Mouse (Mus musculus): ENCODE results near the gene Plau. TPM values are rescaled to one million over a fixed set of nuclear protein-coding genes. Genes with fewer than 3 reads are reported as not detected.

The Plau gene
- polyA plus RNA-seq, 1 experiment from 2014 or later = 1.0 TPM

DNA sequence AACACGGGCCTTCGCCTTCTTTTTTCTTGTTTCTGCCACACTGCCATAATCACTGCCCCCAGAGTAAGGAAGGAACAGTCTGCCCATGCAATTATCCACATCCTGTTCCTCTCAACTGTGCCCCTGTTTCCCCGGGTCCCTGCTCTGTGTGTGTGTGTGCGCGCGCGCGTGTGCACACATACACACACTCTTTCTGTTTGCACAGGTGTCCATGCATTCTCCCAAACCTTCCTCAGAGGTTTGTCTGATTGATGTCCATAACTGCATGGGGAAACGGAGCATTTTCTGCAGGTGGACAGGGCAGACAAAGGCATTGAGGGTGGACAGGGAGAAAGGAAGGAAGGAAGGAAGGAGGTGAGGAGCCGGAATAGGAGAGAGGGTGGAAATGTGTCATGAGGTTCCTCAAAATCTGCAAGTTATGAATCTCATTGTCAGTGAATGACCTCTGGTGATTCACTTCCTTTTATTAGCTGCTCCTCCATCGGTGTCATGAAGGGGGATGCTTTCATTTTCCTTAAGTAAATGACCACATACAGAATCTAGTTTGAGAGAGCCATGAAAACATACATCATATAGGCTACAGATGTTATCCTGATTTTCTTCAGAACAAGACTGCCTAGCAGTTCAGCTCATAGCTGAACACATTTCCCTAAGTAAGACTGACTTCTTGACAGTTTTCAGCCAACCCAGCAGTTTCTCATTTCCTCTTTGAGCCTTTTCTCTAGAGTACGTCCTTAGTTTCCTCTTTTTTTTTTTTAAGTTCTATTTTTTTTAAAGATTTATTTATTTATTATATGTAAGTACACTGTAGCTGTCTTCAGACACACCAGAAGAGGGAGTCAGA lies 6.7 kb upstream of the Plau start:
- H3K27me3 ChIP-seq (replicated peaks; ENCODE audit: insufficient read depth, low read length) = no peaks in the 10 kb centered on the region
- peak; percentile 19; the same call in 1 of the 2 replicates for ATAC-seq
- H3K27ac ChIP-seq (ENCODE audit: low read length) = no peak overlapping the region
- H3K36me3 ChIP-seq (ENCODE audit: insufficient read depth, low read length) = no peaks in the 10 kb centered on the region
- H3K4me3 ChIP-seq (ENCODE audit: low read depth, low read length) = no peak overlapping the region
- peak; percentile 11; the same call in 1 of the 2 replicates for TF ChIP-seq EP300 (IDR thresholded peaks at IDR 0.05)
- TF ChIP-seq CTCF (IDR thresholded peaks at IDR 0.05) = no peak
- DNase-seq (ENCODE audit: low spot score) = peak; percentile 35
- no peak overlapping the region for H3K9ac ChIP-seq (replicated peaks; ENCODE audit: low read depth)
- H3K4me1 ChIP-seq (ENCODE audit: insufficient read depth, low read depth, low read length) = no peaks in the 10 kb centered on the region
- no peaks in the 10 kb centered on the region for H3K9me3 ChIP-seq (ENCODE audit: low read length)
- H3K4me2 ChIP-seq (replicated peaks; ENCODE audit: low read depth, low read length) = no peak overlapping the region; the same call in 1 of the 2 replicates
- 44% methylated on average over 12 of the region's 12 CpGs for WGBS

DNA sequence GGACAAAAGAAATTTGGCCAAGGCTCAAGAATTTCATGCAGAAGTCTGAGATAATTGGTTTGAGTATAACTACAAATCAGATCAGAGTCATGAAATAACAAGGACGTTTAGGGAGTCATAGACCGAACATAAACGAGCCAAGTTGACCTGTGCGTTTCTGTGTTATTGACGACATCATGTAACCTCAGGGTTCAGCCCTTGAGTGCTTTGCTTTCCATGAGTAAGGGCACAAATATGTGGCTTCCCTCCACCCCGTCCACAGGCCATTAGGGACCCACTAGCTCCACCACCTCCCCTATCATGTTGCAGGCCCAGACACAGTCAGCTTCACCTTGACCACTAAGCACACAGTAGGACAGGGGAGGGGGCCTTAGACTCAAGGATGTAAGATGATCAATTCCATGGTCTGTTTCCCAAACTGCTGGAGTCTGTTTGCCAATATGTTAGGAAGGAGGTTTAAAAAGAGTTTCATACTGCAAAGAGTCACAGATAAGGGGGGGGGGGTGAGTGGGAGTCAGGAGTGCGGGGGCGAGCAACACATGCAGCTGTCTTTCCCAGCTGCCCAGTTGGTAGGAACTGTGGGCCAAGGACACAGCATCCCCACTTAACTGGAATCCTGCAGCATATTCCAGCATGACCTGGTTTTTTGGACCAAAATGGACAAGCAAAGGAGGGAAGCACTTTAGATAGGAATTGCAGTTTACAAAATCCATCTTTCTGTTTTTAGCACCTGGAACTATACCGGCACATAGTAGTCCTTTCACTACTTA lies 5.1 kb upstream of the Plau start:
- Histone ChIP-seq H3K27ac (ENCODE audit: low read length) (no peak overlapping the region), H3K4me2 (replicated peaks; ENCODE audit: low read depth, low read length) (no peak overlapping the region), H3K36me3 (ENCODE audit: insufficient read depth, low read length) (no peaks in the 10 kb centered on the region), H3K9me3 (ENCODE audit: low read length) (no peaks in the 10 kb centered on the region), H3K27me3 (replicated peaks; ENCODE audit: insufficient read depth, low read length) (no peaks in the 10 kb centered on the region), H3K9ac (replicated peaks; ENCODE audit: low read depth) (no peak overlapping the region), H3K4me3 (ENCODE audit: low read depth, low read length) (no peak overlapping the region), H3K4me1 (ENCODE audit: insufficient read depth, low read depth, low read length) (peaks cover 3% of the 10 kb centered on the region; the same call in 1 of the 2 replicates)
- TF ChIP-seq CTCF (IDR thresholded peaks at IDR 0.05) (no peak), EP300 (IDR thresholded peaks at IDR 0.05) (no peak)
- 45% methylated on average over 9 of the region's 9 CpGs for WGBS
- DNase-seq (ENCODE audit: low spot score) = peak; percentile 15
- ATAC-seq = 0 out of 2 replicates have a peak, but pooled peaks have one; percentile 16

- TF ChIP-seq CTCF (IDR thresholded peaks at IDR 0.05) = no peak
- no peak for TF ChIP-seq EP300 (IDR thresholded peaks at IDR 0.05)
- H3K36me3 ChIP-seq (ENCODE audit: insufficient read depth, low read length) = no peaks in the 10 kb centered on the region
- no peak overlapping the region for H3K4me2 ChIP-seq (replicated peaks; ENCODE audit: low read depth, low read length)
- H3K27ac ChIP-seq (ENCODE audit: low read length) = no peak overlapping the region
- H3K9ac ChIP-seq (replicated peaks; ENCODE audit: low read depth) = no peak overlapping the region
- H3K9me3 ChIP-seq (ENCODE audit: low read length) = no peaks in the 10 kb centered on the region
- H3K27me3 ChIP-seq (replicated peaks; ENCODE audit: insufficient read depth, low read length) = no peaks in the 10 kb centered on the region
- peaks cover 8% of the 10 kb centered on the region; the same call in 1 of the 2 replicates for H3K4me1 ChIP-seq (ENCODE audit: insufficient read depth, low read depth, low read length)
- 67% methylated on average over 1 of the region's 1 CpGs for WGBS
- no peak for ATAC-seq
- DNase-seq (ENCODE audit: low spot score) = no peak
- H3K4me3 ChIP-seq (ENCODE audit: low read depth, low read length) = no peak overlapping the region
Observed at GRCm38 (mm10) chr14:20831915-20832314, 4.5 kb upstream of the Plau start.

DNA sequence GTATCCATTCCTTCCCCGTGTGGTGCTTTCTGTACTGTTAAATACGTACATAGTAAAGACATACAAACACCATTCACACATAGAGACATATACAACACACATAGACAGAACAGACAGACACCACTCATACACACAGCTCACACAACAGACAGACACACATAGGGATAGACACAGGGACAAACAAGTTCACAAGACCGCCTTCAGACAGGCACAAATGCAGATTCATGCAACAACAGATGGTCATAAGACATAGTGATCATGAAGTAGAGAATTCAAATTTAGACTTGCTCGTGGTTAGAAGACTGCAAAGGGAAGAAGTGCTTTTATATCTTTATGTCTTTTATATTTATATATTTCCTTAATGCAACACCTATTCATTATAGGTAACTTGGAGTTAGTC lies 2.9 kb upstream of the Plau start:
- TF ChIP-seq CTCF (IDR thresholded peaks at IDR 0.05) = no peak
- TF ChIP-seq EP300 (IDR thresholded peaks at IDR 0.05) = no peak
- H3K9me3 ChIP-seq (ENCODE audit: low read length) = no peaks in the 10 kb centered on the region
- no peaks in the 10 kb centered on the region for H3K27me3 ChIP-seq (replicated peaks; ENCODE audit: insufficient read depth, low read length)
- 82% methylated on average over 4 of the region's 4 CpGs for WGBS
- H3K36me3 ChIP-seq (ENCODE audit: insufficient read depth, low read length) = no peaks in the 10 kb centered on the region
- H3K27ac ChIP-seq (ENCODE audit: low read length) = no peak overlapping the region
- peaks cover 9% of the 10 kb centered on the region; the same call in 1 of the 2 replicates for H3K4me1 ChIP-seq (ENCODE audit: insufficient read depth, low read depth, low read length)
- no peak overlapping the region for H3K4me2 ChIP-seq (replicated peaks; ENCODE audit: low read depth, low read length)
- DNase-seq (ENCODE audit: low spot score) (no peak), ATAC-seq (no peak)
- no peak overlapping the region for H3K9ac ChIP-seq (replicated peaks; ENCODE audit: low read depth)
- no peak overlapping the region for H3K4me3 ChIP-seq (ENCODE audit: low read depth, low read length)

DNA sequence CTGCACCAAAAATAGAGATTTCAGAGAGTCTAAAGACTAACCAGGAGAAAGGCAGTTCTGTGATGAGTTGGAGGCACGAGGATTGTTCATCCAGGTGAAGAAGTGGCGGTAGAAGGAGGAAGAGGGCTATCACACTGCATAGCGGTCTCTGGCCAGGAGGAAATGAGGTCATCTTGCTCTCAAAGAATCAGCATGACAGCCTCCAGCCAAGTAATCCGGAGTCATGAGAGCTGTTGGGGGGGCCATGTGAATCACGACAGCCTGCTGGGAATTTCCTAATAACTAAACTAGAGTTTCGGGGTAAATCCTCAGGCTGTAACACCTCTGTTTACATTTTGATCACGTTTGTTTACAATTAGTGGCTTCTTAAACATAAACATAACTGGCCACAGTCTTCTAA lies 2.3 kb upstream of the Plau start:
- ATAC-seq (peak; percentile 48), DNase-seq (ENCODE audit: low spot score) (peak; percentile 58)
- no peaks in the 10 kb centered on the region for H3K9me3 ChIP-seq (ENCODE audit: low read length)
- H3K4me2 ChIP-seq (replicated peaks; ENCODE audit: low read depth, low read length) = no peak overlapping the region
- WGBS = 23% methylated on average over 7 of the region's 7 CpGs
- TF ChIP-seq EP300 (IDR thresholded peaks at IDR 0.05) = no peak
- no peak for TF ChIP-seq CTCF (IDR thresholded peaks at IDR 0.05)
- H3K27me3 ChIP-seq (replicated peaks; ENCODE audit: insufficient read depth, low read length) = no peaks in the 10 kb centered on the region
- H3K4me3 ChIP-seq (ENCODE audit: low read depth, low read length) = no peak overlapping the region
- no peak overlapping the region for H3K9ac ChIP-seq (replicated peaks; ENCODE audit: low read depth)
- H3K27ac ChIP-seq (ENCODE audit: low read length) = no peak overlapping the region
- no peaks in the 10 kb centered on the region for H3K36me3 ChIP-seq (ENCODE audit: insufficient read depth, low read length)
- H3K4me1 ChIP-seq (ENCODE audit: insufficient read depth, low read depth, low read length) = peaks cover 9% of the 10 kb centered on the region; the same call in 1 of the 2 replicates

DNA sequence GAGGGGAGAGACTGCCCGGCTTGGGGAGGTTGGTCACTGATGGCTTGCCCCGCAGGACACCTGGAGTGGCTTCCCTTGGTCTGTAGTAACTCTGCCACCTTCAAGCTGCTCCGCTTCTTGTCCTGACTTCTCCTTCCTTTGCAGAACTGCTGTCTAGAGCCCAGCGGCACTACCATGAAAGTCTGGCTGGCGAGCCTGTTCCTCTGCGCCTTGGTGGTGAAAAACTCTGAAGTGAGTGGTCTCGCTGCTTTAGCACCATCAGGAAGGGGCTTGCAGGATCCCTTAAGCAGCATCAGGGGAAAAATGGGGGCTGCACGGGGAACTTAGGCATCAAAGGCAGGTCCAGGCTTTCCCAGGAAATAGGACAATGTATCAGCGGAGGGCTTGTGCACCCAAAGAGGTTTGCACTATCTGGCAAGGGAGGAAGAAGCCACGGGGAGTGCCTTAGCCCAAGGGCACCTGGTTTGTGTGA lies 481 bp downstream of the Plau start:
- Histone ChIP-seq H3K27me3 (replicated peaks; ENCODE audit: insufficient read depth, low read length) (no peaks in the 10 kb centered on the region), H3K9ac (replicated peaks; ENCODE audit: low read depth) (peak overlapping the region; percentile 23; the same call in 1 of the 2 replicates), H3K27ac (ENCODE audit: low read length) (no peak overlapping the region), H3K4me3 (ENCODE audit: low read depth, low read length) (peak overlapping the region; percentile 34), H3K4me2 (replicated peaks; ENCODE audit: low read depth, low read length) (peak overlapping the region; percentile 73), H3K9me3 (ENCODE audit: low read length) (no peaks in the 10 kb centered on the region), H3K4me1 (ENCODE audit: insufficient read depth, low read depth, low read length) (peaks cover 9% of the 10 kb centered on the region; the same call in 1 of the 2 replicates), H3K36me3 (ENCODE audit: insufficient read depth, low read length) (no peaks in the 10 kb centered on the region)
- TF ChIP-seq CTCF (IDR thresholded peaks at IDR 0.05) (no peak), EP300 (IDR thresholded peaks at IDR 0.05) (no peak)
- WGBS = 5% methylated on average over 10 of the region's 10 CpGs
- 0 out of 2 replicates have a peak, but pooled peaks have one; percentile 23 for ATAC-seq
- DNase-seq (ENCODE audit: low spot score) = no peak
